Mouse (Mus musculus) liver, adult 2 months (tissue): ENCODE data around the gene Cpsf2.

Experiments
- CTCF ChIP-seq: fragments of 200-500 bp; IDR thresholded peaks from 2 replicates; pipeline ENCODE4 v1.5.1; 2011; ENCODE audit warnings: low read depth, low read length, control low read depth
- POLR2A ChIP-seq: fragments of 200-500 bp; IDR thresholded peaks from 2 replicates; pipeline ENCODE4 v1.6.1; 2011; ENCODE audit warnings: low read length, control low read depth; ENCODE audit not compliant: insufficient read depth; ENCODE audit errors: extremely low read depth

DNA sequence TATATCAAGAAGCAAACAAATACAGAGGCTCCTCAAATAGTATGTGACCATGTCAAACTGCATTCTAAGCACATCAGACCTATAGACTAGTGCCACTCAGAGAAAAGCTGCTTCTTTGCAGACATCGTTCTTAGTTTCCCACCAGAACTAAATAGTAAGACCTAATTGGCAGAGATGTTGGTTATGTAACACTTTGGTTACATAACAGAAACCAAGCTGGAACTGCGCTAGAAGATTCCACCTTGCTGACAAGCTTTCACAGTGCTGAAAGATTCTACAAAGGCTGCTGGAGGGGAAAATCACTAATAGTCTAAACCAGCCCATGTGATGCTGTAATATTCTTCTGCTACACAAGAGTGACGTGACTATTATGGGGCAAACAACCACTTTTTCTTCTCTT is 40.6 kb upstream of the Cpsf2 start:
- TF ChIP-seq POLR2A: no peak
- TF ChIP-seq CTCF: no peak
